Mouse (Mus musculus) neural tube, embryonic 10.5 days (tissue): ENCODE measurements at regions not wholly inside any gene's neighbourhood (a gene's known extent, or its start where the extent isn't known, plus 50 kb on each side); places are given as distances from the start of the nearest gene placed in this dataset.

ENCODE experiments used
- DNase-seq: peaks from one replicate; pipeline ENCODE4 v3.0.0-alpha.2; 2017; ENCODE audit warnings: low spot score; ENCODE audit errors: extremely low spot score

- DNase-seq, result no peak
Measured at GRCm38 (mm10) chr2:169142224-169142623, 186.8 kb upstream of the Zfp64 start.

GRCm38 (mm10) chr2:169133855-169134254 is 178.5 kb upstream of the Zfp64 start:
- no peak for DNase-seq

DNA sequence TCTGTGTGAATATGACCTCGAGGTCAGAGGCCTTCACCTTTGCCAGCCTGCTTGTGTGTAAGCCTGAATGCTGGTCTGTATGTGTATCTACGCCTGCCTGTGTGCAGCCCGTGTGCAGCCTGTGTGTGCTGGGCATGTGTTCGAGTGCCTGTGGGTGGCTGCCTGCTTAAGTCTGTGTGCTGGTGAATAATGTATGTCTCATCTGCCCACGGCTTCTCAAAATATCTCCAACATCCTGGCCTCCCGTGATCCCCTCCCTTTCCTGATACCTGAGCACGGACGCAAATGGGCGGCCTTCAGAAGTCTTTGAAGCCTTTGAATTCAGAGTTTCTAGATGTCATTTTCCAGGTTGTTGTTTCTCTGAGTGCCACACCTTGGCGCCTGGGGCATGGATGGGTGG is 170.1 kb upstream of the Zfp64 start:
- no peak for DNase-seq

GRCm38 (mm10) chr2:169122887-169123286 is 167.5 kb upstream of the Zfp64 start:
- no peak for DNase-seq

DNA sequence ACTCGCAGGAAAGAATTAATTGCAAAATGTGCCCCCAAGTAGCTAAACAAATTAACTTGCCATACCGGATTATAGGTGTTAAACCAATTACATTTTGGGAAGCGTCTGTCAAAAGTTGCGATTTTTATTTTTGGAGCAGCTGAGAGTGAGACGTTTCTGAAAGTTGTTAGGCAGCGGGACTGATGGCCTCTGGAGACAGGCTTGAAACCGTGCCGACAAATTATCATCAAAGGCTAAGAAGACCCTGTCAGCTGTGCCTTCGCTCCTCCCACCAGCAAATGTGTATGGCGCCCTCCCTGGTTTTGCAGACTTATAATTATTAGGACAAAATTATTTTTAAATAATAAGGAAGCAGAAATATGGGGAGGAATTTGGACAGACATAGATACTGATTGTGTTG is 161.5 kb upstream of the Zfp64 start:
- DNase-seq, result no peak

DNA sequence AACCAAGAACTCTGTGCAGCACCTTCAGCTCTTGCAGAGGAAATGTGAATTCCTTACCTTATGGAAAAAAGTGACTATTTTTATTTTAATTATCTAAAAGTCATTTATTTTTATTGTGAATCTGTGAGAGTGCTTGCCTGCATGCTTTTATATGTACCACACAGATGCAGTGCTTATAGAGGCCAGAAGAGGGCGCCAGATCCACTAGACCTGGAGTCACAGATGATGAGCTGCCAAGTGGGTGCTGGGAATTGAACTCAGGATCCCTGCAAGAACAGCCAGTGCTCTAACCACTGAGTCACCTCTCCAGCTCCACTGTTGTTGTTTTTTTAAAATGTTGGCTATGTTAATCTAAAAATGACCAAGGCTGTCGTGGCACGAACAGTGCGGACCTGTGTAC is 153.7 kb upstream of the Zfp64 start:
- DNase-seq, result no peak

GRCm38 (mm10) chr2:169108037-169108436 is 152.7 kb upstream of the Zfp64 start:
- DNase-seq, result peak; percentile 62

DNA sequence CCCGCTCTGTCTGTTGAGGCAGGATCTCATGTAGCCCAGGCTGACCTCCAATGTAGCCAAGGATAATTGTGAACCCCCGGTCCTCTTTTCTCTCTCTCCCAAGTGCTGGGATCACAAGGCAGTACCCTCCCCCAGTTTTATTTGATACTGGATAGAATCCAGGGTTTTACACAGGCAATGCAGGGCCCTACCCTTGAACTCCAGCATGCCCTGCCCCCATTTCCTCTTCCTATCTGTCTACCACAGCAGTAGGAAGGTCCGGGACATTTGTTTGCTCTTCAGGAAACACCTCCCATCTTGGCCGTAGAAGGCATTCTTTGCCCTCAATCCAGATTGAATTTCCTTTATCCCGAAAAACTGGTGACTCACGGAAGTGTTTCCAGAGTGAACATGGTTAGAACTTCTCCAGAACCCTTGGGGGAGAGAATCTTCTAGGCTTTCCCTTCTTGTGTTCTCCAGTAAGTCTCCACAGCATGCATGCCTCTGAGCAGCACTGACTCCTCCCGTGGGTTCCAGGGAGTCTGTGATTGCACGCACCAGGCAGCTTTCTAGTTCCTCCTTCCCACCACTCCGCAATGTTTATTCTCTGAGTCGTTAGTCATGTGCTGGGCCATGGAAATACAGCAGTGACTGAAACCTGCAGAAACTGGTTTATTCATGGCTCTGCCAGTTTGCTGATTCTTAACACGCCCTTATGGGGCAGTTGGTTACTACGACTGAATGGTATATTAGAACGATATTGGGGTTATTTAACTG is 146.3 kb upstream of the Zfp64 start:
- no peak for DNase-seq

DNA sequence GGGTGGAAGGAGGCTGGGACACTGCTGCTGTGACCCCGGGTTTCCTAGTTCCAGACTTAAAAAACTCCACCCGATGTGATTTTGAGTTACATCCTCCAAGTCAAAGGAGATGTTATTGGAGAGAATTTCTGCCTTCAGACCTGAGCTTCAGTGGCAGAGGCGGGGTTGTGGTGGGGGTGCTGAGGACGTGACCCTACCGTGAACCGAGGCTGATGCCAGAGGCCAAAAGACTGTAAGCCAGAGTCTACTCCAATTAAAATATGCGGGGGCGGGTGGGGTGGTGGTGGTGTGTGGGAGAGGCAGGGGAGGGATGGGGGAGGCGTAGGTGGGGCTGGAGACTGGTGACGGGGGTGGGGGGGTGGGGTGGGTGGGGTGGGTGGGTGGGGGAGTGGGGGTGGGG is 145.1 kb upstream of the Zfp64 start:
- DNase-seq, result no peak

GRCm38 (mm10) chr2:169099678-169100077 is 144.3 kb upstream of the Zfp64 start:
- no peak for DNase-seq

- DNase-seq, result no peak
Measured at GRCm38 (mm10) chr2:169098591-169098990, 143.2 kb upstream of the Zfp64 start.

GRCm38 (mm10) chr2:169094011-169094754 is 138.8 kb upstream of the Zfp64 start:
- DNase-seq, result no peak

GRCm38 (mm10) chr2:169090256-169090655 is 134.9 kb upstream of the Zfp64 start:
- no peak for DNase-seq

GRCm38 (mm10) chr2:169088870-169089484 is 133.6 kb upstream of the Zfp64 start:
- no peak for DNase-seq

DNA sequence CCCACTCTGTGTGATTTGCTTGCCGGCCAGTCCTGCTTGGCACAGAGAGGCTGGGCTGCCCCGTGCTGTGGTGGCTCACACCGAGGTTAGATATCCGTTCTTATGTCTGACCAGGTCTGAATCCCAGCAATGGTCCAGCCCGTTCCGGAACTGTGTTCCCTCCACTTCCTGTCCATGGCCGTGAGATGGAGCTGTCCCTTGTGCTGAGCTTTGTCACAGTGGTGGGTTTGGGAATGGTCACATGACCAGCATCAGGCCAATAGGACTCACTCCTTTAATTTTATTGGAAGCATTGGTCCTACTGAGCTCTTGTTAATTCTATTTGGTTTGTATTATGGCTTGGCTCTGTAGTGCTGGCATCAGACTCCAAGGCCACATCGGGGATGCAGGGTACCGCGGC is 132.9 kb upstream of the Zfp64 start:
- DNase-seq, result no peak

DNA sequence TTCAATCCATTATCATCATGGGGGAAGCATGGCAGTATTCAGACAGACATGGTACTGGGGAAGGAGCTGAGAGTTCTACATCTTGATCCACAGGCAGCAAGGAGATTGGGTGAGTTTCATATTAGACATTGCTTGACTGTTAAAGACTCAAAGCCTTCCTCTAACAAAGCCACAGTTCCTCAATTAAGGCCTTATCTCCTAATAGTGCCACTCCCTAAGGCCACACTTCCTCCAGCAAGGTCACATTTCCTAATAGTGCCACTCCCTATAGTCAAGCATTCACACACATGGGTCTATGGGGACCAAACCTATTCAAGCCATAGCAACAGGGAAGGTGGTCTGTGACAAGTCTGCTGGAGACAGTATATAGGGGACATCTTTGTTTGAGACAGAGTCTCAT is 115.9 kb upstream of the Zfp64 start:
- DNase-seq, result no peak

DNA sequence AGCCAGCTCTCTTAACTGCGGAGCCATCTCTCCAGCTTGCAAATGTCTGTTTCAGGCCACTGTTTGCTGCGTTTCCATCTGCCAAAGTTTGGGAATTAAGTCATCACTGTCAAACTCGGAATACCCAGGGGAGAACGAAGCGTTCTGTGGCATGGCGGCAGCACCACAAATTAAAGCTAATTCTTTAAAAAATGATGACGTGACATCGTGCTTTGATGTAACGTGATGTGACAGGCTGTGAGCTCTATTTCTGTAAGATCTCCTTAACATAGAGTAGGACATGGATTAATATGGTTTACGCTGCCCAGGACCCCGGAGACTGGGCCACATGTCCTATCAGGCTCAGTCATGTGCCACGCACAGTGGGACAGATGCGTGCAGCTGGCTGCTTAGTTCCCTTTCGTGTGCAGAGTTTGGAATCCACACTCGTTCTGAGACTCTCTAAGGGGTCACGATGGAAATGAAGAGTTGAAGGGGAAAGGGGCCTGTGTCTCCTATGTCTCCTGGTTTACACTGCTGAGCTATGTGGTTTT is 109.8 kb upstream of the Zfp64 start:
- no peak for DNase-seq

DNA sequence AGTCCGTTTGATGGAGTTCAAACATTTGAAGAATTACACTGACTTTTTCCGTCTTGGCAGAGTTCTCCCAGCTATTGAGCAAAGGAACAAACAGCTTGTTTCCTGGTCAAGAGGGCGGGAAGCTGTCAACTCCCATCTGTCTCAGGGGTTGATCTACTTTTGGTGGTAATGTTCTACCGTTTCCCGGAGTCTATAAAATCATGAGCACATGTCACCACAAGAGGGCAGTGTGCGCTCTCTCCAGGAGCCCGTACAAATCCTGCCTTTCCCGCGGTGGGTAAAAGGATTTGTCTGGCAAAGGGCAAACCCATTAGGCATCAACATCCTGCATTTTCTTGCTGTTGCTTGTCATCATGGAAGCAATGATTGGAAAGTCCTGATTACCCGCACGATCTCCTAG is 106.1 kb upstream of the Zfp64 start:
- DNase-seq, result peak; percentile 88

DNA sequence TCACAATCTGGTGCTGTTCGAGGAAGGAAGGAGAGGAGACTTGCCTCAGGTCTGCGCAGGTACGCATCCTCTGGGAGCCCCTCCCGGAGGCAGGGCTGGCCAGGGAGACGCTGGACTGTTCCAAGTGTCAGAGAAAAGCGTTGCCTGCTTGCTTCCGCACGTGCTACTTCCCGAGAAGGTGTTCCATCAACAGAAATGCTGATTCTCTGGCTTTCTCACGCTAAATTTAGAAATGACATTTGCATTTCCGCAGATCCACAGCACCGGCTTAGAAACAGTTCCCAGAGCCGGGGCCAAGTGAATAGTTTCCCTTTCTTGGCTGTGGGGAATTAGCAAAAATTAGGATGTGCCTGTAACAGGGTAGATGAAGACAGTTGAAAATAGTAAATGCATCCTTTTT is 105.1 kb upstream of the Zfp64 start:
- no peak for DNase-seq

- DNase-seq, result no peak
Measured at GRCm38 (mm10) chr2:169057831-169058230, 102.4 kb upstream of the Zfp64 start.

DNA sequence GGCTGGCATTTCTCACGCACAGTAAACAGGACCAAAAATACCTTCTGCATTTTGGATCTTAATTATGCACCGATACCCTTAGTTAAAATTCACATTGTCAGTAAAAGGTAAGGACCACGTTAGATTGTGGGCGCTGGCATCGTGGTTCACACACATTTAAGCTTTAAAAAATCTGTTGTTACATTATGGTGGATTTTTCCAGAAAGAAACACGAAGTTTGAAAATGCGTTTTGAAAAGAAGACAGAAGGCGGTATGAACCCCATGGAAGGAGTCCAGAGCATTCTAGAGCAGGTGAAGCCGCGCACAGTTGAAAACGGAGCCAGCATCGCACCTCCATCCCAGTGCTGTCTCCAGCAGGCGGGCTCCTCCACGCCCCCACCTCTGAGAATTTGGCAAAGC is 94.6 kb upstream of the Zfp64 start:
- DNase-seq, result no peak

DNA sequence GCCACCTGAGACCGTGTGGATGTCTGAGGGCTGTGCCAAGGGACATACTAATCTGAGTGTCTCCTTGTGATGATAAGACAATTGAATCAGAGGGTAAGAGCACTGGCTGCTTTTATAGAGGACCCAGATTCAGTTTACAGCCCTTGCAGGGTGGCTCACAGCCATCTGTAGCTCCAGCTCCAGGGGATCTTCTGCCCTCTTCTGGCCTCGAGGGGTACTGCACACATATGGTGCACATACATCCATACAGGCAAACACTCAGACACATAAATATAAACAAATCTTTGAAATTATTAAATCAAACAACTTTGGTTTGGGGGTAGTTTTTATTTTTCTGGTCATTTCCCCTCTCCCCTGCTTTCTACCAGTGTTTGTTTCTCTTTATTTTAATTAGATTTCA is 86.4 kb upstream of the Zfp64 start:
- no peak for DNase-seq
